Mouse (Mus musculus): ENCODE data around the gene Ubtf. TPM values are rescaled to one million over a fixed set of nuclear protein-coding genes. Genes with fewer than 3 reads are reported as not detected.

The Ubtf gene
- polyA plus RNA-seq, 1 experiment: 22.0 TPM

DNA sequence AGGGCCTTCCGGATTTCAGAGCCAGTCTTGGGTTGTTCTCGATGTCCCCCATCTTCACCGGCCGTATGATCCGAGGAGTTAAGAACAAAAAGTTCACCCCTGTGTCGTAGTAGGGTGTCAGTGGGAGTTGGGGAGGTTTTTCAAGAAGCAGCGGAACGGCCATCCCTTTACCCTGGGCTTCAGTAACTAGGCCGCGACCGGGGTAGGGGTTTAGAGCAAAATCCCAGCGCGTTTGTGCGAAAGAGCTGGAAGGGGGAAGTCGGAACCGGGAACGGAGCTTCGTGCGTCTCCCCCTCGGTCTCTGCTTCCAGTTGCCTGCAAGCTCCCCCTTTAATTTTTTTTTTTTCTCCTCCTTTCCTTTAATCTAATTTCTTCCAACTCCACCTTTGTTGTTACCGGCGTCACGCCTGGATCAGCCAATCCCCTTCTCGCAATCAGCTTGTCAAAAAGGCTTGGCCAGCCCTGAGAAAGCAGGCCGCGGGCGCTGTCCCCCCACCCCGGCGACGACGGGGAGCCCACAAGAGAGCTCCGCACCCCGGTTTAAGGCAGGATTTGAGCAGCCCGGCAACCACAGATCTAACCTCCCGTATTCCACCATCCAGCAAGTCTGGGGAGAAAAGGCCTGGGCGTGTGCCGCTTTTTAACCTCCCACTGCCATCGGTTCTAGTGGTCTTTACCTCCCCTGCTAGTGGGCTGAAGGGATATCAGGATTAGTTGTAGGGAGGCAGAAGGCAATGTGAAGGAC is 571 bp upstream of the Ubtf start:
- under 1% methylated on average over 38 of the region's 38 CpGs for WGBS
- DNase-seq (ENCODE audit: low read depth, low spot score): no peak

DNA sequence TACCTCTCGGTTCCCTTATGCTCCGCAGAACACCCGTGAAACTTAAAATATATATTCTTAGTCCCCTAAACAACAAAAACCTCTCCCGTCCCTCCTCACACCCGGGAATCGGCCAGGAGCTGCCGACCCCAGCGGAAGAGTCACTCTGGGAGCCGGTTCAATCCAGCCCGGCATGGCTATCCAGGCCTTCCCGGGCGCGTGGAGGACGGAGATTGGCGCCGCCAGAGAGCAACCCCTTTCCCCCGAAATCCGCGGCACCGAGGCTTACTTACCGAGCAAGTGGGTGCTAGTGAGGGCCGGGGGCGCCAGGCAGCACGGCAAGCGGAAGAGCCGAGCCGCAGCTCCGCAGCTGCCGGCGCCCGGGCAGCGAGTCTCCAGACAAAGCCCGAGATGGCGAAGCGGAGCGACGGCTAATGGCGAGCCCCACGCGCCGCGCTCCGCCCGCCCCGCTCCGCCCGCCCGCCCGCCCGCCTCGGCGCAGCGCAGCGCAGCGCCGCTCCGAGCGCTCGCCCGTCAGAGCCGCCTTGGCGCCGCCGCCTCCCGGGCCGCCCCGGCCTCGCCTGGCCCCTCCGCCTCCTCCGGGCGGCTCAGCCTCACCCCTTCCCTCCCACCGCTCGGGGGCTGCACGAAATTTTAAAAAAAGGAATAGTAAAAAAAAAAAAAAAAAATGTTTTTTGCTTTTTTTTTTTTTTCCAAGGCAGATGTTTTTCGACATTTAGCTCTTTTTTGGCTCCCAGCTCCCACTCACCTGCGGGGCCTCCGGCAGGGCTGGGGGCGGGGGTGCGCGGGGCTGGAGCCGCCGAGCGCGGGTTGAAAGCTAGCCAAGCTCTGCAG is 749 bp downstream of the Ubtf start:
- no peak for DNase-seq (ENCODE audit: low read depth, low spot score)
- WGBS: under 1% methylated on average over 84 of the region's 84 CpGs

DNA sequence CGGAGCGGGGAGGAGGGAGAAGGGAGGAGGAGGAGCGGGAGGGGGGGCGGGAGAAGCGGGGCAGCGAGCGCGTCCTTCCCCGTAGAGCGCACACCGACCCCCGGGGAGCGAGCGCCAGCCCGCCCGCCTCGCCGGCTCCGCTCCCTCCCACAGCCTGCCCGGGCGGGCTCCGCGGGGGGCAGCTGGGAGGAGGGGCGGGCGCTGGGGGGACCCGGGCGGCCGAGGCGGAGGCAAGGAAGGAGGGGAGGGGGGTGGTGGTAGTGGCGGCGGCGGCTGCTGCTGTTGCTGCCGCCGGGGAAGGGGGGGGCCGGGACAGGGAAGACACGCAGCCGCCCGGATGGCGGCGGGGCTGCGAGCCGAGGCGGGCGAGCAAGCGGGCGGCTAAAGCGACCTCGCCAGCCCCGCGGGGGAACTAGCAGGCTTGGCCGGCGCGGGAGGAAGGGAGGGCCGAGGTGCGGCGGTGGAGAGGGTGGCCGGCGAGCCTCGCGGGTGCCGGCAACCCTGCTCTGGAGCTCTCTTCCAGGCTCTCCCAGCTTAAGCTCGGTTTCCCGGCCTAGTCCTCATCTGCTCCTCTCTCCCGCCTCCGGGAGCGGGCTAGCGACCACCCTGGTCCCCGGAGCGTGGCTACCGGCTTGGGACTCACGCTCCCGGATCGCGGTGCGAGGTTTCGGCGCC is 1.5 kb downstream of the Ubtf start:
- no peak for DNase-seq (ENCODE audit: low read depth, low spot score)
- under 1% methylated on average over 56 of the region's 77 CpGs for WGBS

DNA sequence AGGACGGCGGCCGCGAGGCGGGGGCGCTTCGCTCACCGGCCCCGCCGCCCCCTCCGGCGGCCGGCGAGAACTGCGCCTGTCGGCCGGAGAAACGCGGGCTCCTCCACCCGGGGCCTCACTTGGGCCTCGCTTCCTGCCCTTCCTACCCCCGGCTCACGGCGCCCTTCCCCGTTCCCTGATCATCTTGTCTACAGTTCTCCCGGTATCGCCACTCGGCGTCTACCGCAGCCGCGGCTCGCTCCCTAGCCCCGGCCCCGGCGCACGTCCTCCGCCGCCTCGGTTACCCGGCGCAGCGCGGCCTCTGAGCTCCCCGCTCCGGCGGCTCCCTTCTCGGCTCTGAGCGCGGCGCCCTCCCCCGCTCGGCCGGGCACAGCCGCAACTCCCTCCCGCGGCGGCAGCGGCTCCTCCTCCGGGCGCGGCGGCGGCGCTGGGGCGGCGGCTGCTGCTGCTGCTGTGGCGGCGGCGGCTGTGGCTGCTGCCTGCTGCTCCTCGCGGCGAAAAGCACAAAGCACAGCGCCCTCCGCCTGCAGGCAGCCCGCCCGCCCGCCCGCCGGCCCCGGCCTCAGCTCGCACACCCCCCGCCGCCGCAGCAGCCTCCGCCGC is 2.1 kb downstream of the Ubtf start:
- DNase-seq (ENCODE audit: low read depth, low spot score): no peak
- 1% methylated on average over 82 of the region's 87 CpGs for WGBS

DNA sequence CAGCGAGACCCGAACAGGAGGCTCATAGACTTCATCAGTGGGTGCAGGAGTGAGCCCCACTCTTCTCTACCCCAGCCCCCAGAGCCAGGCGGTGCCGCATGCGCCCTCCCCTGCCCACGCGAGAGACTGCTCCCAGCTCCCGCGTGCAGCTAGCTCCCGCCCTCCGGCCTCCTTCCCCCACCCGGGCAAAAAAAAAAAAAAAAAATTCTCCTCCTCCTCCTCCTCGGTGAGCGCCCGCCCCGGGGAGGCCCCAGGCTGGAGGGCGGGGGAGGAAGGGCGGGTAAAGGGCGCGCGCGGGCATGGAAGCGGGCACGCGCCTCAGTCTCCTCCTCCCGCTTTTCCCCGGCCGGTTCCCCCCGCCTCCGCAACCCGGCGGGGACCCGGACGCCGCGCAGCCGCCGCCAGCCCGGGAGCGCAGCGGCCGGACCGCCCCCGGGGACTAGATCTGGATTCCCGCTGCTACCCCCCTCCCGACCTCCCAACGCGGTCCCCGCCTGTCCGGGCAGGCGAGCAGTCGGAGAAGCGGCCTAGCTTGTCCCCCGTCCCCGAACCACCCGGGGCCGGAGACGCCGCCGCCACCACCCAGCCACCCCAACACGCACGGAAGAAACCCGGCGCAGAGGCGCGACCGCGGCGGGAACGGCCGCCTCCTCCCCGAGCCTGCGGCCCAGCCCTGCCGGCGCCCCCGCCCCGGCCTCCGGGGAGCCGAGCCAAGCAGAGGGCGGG is 2.8 kb downstream of the Ubtf start:
- 1% methylated on average over 74 of the region's 80 CpGs for WGBS

DNA sequence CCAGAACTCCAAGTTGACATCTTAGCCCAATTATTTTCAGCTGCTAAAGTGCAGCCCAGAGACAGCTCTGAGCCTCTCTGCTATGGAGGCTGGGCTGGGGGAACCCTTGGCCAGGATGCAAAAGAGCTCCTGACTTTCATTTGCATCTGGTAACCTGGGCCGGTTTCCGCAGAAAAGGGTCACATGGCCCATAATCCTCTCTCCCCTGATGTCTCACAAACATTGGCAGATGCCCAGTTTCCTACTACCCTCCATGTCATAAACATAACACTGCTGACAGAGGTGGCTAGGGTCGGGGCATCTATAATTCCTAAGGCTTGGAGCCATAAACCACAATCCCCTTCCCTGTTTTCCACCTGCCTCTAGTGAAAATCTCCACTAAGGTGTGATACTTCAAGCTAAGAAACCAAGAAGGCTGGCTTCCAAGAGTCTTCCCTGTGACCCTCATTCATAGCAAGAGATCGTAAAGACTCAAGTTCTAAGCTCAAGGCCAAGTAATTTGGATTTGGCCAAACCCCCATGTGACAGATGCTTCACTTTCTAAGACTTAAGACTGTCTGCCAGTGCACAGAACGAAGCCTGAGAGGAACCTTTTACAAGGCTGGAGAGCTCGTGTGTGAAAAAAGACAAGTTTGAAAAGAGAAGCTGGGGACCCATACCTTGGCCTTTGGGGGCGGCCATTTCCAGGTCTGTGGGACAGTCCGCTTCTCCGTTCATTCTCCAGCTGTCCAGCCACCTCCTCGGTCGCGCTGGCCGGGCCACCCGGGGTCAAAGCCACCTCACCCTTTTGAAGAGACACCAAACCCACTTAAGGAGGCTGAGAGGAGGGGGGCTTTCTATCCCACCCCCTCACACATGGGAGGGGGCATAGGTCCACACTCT is 3.6 kb downstream of the Ubtf start:
- no peak for DNase-seq (ENCODE audit: low read depth, low spot score)
- WGBS: 3% methylated on average over 14 of the region's 14 CpGs

More for the DNA sequence above, 2.8 kb downstream of the Ubtf start:
- no peak for DNase-seq (ENCODE audit: low read depth, low spot score)

DNA sequence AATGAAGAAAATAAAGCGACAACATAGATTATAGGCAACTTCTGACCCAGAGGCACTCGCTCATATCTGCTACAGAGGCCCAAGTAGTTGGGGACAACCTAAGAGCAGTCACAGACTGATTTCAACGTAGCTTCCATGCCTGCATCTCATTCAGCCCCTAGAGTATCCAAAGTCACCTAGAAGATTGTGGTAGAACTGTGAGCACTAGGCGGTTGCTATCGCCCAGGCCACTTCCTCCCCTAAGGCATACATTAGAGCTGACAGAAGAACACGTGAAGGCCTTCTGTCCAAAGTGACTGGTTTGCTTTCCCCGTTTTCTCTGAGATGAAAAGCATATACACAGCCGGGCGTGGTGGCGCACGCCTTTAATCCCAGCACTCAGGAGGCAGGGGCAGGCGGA is 5.2 kb downstream of the Ubtf start:
- 81% methylated on average over 12 of the region's 12 CpGs for WGBS
- no peak for DNase-seq (ENCODE audit: low read depth, low spot score)

DNA sequence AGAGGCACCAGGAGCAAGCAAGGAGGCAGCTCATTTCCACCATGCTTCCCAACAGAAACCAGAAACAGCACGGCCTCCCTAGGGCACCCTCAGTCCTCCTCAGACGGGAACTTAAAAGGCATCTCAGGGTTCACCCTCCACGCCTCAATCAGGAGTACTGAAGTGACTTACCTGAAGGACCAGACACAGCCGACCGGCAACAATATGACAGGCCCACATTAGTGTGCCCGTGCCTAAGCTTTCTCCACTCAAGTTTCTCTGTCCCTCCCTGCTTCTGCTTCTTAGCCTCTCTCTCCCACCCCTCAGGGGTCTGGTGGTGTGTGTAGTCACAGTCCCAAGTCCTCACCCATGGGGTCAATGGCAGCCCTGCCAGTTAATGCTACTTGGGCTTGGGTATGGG is 7.0 kb downstream of the Ubtf start:
- WGBS: 80% methylated on average over 6 of the region's 6 CpGs
- no peak for DNase-seq (ENCODE audit: low read depth, low spot score)

DNA sequence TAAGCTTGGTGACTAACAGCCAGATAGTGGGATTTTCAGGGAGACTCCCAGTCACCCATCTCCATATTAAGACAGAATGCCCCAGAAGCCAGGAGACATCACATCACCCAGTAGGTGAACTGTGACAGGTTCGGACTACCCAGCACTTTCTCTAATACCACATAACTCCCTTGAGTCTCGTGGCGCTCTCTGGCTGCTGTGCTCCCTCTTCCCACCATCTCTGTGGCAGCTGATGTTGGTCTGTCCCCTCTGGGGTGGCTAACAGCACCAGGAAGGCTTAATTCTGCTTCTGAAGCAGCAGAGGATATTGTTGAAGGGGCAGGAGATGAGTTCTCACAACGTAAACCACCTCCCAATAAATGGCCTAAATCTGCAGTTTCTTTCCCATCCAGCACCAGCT is 7.6 kb downstream of the Ubtf start:
- no peak for DNase-seq (ENCODE audit: low read depth, low spot score)
- WGBS: 89% methylated on average over 4 of the region's 4 CpGs

DNA sequence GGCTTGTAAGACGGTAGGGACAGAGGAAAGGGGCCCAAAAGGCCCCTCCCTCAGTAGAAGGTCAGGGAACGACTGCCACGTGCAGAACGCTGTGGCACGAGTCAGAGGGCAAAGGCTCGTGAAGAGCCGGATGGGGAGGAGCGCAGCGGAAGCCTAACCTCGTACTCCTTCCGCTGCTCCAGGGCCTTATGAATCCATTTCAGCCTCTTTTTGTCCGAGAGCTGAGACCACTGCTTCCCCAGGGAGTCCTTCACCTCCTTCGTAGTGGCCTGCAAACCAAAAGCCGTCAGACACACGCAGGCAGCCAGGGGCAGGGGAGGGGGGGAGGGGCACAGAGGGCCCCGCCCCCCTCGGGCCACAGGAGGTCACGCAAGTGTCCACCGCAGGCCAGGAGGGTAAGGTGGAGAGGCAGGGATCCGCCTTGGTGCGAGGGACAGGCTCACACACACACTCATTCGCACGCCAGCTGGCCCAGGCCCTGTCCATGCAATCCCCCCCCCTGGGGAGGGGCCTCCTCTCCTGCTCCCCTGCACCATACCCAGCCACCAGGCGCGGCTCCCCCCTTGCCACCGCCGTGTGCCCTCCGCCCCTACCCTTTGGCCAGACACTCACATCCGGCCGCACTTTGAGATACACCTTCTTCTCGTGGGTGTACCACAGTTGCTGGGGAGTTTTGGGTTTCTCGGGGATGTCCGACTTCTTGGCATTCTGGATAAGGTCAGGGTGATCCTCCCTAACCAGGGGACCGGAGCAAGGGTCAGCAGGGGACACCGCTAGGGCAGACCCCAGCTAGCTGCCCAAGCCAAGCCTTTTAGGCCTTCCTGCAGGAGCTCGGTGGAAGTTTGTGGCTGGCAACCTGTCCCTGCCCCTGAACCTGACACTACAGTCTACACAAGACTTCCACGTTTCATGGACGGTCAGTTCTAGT is 8.5 kb downstream of the Ubtf start:
- 55% methylated on average over 38 of the region's 38 CpGs for WGBS
- DNase-seq (ENCODE audit: low read depth, low spot score): no peak

DNA sequence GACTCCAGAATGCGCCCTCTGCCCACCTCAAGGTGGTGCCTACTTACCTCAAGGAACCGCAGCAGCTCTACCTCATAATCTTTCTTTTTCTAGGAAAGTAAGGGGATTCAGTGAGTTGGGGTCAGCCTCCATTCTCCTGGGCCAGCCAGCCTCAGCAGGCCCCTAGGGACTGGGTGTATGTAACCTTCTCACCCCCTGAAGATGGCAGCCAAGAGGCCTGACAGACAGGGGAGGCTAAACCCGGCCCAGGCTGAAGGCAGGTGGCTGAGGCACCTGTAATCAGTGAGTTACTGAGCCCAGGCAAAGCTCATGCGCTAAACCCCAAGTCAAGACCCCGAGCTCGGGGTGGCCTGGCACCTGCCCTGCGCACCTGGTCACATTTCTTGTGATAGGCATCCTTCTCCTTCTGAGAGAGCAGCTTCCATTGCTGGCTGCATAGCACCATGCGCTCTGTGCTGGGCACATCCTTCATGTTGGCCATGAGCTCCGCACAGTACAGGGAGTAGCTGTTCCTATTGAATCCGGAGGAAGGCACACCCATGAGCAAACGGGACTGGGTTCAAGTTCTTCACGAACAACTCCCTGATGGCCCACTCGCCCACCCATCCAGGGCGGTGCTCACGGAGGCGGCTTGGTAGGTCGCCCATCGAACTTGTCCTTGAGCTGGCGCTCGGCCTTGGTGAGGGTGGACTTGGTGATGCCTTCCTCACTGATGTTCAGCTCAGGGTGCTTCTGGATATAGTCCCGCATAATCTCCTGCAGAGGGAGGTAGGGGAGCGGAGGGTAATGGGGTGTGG is 9.5 kb downstream of the Ubtf start:
- 64% methylated on average over 22 of the region's 22 CpGs for WGBS
- DNase-seq (ENCODE audit: low read depth, low spot score): no peak

DNA sequence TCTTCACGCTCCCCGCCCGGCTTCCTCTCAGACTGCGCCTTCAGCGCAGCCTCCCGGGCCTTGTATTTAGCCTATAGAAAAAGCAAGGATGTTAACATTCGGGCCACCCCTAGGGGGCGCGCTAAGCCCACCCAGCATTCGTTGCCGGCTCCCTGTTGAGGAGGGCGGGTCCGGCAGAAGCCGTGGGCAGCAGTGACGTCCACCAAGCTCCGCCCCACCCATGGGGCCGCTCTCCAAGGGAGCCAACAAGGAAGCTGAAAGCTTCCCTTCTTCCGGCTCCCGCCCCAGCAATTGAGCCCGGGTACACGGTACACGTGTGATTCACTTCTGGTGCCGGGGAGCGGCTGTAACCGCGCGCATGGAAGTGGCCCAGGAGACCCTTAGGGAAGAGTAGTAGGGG is 10.6 kb downstream of the Ubtf start:
- DNase-seq (ENCODE audit: low read depth, low spot score): no peak

DNA sequence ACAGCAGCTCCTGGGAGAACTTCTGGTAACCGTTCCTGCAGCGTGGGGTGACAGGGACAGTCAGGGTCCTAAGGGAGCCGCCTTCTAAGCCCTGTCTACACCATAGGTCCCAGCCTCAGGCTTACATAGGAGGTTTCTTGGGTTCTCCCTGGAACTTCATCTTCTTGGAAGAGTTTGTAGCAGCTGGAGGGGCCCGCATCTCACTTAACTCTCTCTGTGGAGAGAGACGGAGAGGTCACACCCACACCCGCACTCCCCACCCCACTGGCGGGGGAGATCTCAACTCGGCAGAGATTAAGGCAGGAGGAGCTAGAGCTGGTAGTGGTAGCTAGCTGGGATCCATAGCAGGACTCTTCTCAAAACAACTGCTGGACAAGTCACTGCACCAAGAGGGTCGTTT is 11.4 kb downstream of the Ubtf start:
- DNase-seq (ENCODE audit: low read depth, low spot score): no peak
- WGBS: 85% methylated on average over 9 of the region's 9 CpGs

More for the DNA sequence above, 10.6 kb downstream of the Ubtf start:
- WGBS: under 1% methylated on average over 27 of the region's 27 CpGs

DNA sequence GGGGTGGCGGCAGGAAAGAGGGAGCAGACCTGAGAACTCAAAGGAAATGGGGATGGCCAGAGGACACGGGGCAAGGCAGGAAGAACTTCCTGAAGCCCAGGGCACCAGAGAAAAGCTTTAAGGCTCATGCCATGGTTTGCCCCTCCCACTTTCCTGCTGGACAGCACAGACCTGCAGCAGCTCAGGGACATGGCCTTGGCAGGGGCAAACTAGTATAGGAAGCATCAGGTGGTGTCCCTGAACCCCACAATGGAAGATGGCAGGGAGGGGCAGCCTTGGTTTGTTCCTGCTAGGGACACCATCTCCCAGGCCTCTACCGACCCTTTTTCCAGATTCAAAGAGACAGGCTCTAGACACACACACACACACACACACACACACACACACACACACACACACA is 14.2 kb downstream of the Ubtf start:
- no peak for DNase-seq (ENCODE audit: low read depth, low spot score)
- WGBS: 62% methylated on average over 3 of the region's 3 CpGs

DNA sequence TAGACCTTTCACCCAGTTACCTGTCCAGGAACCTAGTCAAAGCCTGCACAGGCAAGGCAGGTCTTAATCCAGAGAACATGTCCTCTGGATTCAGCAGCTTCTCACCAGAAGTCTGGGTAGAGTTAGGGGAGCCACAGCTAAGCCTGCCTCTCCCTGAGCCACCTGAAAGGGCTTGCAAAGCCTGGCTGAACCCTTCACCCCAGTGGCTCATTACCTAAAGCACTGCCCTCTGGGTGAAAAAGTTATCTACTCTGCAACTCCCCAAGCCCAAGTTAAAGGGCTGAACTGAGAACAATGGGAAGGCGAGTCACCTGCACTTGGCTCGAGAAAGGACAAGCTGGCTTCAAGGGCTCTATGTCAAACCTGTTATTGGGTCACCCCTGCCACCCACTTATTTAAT is 15.4 kb downstream of the Ubtf start:
- WGBS: 43% methylated on average over 2 of the region's 2 CpGs
- no peak for DNase-seq (ENCODE audit: low read depth, low spot score)

DNA sequence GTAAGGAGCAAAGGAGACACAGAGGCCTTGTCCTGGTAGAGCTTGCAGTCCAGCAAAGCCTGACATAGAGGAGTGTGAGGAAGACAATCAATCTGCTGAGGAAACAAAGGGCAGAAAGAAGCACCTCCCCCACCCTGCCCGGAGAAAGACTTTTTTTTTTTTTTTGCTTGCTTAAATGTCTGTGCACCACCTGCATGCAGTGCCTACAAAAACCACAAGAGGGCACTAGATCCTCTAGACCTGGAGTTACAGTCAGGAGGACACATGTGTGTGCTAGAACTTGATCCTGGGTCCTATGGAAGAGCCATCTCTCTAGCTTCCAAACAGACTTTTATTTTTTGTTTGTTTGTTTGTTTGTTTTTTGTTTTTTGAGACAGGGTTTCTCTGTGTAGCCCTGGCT is 19.7 kb downstream of the Ubtf start:
- 12% methylated on average over 1 of the region's 1 CpGs for WGBS
- DNase-seq (ENCODE audit: low read depth, low spot score): no peak

Measured in large intestine, adult 2 months (tissue).